Mouse (Mus musculus) skeletal muscle tissue, adult 2 months (tissue): Measurements from ENCODE around the gene Hlcs.

Source experiments
- DNase-seq: peaks from one replicate; pipeline ENCODE4 v3.0.0-alpha.2; 2012; ENCODE audit warnings: low read depth, low spot score

Gene Hlcs

DNA sequence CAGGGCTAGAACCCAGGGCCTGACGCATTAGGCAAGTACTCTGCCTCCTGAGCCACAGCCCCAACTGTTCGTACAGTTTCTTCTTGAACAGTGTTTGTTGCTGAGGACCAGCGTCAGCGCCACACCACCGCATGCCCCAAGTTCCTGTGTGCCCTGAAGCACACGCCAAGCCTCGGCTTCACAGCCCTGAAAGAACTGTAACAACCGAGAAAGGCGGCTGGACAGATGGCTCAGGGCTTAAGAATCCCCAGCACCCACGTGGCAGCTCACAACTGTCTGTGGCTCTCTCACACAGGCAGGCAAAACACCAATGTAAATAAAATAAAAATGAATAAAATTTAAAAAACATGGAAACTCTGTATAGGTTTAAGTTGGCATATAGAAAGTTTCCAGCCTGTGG is 104.5 kb downstream of the Hlcs start:
- DNase-seq, result no peak

DNA sequence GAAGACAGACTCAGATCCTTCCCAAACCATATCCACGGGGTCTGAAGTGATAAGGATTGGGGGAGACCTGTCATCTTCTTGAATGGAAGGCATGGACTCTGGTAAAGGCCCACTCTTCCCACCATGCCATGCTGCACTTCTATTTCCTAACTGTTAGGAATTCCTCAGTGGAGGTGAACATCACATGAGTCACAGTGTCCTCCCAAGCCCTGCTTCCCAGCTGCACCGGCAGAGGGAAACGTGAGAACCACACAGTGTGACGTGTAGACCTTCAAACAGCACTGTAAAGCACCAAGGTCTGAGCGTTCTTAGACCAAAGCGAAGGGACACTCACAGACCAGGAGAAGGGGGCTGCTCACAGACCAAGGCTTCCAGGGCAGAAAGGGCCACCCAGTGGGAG is 105.2 kb downstream of the Hlcs start:
- no peak for DNase-seq

- no peak for DNase-seq
Observed at GRCm38 (mm10) chr16:94205528-94206484, 107.6 kb downstream of the Hlcs start.

- DNase-seq, result no peak
Observed at GRCm38 (mm10) chr16:94201387-94201786, 112.0 kb downstream of the Hlcs start.

DNA sequence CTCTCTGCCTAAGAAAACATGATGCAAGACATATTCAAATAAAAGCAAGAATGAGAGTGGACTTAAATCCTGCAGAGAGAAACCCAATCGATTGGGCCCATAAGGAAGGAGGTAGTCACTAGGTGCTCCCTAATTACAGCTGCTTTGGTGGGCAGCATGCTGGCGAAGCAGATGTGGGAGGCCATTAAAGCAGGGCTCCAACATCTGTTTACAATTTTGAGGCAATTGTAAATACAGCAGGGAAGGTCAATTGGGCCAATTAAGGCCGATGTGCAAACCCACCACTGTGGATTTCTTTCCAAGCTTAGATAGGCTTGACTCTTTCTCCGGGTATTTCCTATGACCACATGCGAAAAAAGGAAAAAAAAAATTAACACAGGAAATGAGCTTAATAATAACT is 117.5 kb downstream of the Hlcs start:
- DNase-seq, result no peak

- DNase-seq, result peak; percentile 77
Observed at GRCm38 (mm10) chr16:94191379-94192315, 121.7 kb downstream of the Hlcs start.

GRCm38 (mm10) chr16:94190256-94190655 is 123.1 kb downstream of the Hlcs start:
- DNase-seq, result peak; percentile 34

DNA sequence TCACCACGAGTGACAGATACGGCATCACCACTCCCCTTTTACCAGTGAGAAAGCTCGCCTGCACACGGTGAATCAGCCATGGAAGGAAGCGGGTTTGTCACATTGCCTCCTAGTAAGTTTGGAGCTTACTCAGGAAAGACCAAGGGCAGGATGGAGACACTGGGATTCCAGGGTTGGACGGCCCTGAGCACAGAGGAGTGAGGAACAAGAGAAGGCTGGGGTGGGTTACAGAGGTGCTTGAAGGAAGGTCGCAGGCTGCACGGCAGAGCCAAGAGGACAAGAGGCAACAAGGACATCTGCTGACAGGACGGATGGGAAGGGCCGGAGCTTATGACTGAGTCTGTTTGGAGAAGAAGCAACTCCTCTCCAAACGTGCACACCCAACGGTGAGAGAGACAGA is 126.8 kb downstream of the Hlcs start:
- DNase-seq, result no peak

DNA sequence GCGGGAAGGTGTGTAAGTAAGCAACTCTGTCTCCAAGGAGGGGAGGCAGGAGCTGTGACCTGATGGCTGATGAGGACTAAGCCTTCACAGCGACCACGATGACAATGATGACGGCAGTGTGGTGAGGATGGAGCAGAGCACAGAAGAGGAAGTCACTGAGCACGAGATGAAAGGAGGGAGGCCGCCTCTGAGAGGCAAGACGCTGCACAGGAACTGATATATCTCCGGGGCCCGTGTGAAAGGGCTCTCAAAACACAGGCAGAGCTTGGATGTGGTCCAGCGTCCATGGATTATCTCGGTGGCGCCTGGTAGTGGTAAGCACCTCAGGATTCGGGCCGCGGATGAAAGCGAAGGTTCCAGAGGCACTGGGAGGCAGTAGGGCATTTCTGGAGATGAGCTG is 127.9 kb downstream of the Hlcs start:
- DNase-seq, result no peak

GRCm38 (mm10) chr16:94180122-94180870 is 133.1 kb downstream of the Hlcs start:
- no peak for DNase-seq

GRCm38 (mm10) chr16:94179341-94180121 is 133.8 kb downstream of the Hlcs start:
- no peak for DNase-seq

DNA sequence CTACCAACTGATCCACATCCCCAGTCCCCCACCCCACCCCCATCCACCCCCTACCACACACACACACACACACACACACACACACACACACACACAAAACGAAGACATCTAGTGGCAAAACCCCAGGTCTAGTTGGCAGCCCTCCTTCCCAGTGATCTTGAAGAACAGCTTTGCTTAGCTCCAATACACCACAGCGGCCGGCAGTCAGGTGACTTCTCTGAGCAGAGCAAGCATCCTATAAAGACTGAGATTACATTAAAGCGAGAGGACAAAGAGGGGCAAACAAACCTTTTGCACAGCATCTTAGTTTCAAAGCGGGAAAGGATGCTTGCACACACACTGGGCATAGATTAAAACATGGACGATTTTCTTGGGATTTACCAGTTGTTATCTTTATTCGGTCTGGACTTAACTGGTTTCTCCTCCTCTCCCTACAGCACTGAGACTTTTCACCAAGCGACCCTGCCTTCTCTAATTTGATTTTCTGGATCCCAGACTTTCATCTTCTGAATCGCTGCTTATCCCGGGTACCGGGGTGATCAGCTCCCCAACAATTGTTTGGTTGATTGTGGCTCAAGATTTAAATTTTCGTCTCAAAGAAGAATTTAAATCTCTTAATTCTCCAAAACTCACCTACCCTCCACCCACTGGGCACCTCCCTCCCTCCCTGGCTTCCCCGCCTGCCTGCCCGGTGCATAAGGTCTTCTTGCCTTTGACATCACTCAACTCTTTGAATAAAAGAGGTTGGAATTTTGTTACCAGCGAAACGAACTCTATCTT is 134.7 kb downstream of the Hlcs start:
- DNase-seq, result no peak

DNA sequence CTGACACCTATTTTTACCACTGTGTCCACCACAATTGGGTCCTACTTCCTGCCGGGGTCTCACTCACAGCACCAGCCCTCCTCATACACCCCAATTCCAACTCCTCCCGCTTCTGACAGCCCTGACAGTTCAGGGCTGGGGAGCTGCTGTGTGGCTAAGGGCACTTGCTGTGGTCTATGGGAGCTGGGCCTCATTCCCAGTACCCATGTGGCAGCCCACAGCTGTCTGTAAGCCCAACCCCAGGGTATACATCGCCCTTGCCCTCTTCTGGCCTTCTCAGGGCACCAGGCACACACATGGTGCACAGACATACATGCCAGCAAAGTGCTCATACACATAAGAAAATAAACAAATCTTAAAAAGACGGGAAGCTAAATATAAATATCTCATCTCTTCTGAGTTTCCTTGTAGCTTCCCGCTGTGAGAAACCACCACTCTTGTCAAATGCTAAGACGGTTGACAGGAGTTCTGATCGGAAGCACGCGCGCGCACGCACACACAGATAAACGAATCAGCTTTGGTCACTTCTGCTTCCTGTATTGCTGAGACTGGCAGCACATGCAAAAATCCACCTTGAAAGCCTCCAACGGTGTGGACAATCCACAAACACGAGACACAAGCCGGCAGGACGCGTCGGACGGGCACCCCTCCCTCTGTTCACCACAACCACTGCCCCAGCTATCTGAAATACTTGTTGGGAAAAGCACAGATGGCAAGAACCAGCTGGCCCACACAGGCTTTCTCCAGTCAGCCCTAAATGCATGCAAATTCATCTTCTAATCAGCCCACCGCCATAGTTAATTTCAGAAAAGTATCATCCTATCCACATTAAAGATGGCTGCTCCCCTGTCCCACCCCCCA is 136.1 kb downstream of the Hlcs start:
- DNase-seq, result no peak

DNA sequence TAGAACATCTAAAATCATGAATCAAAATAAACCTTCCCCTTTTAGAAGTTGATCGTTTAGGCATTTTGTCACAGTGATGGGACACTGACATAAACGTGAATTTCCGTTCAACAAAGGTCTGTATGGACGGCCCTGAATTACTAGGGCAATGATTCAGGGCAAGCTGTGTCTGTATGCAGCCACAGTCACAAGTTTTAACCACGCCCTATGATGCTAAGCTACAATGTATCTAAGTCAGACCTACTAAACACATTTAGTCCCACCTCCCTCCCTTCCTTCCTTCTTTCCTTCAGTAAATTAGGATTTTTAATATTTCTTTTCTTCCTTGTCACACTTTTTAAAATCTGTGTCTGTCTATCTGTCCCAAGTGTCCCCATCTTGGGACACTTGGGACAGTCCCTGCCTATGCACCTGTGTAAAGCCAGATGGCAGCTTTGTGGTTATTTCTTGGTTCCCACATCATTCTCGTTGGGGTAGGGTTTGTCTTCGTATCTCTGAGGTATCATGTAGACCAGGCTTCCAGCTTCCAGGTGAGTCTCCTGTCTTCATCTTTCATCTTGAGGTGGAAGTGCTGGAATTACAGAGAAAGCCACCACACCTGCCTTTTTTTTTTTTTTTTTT is 137.9 kb downstream of the Hlcs start:
- DNase-seq, result no peak

- DNase-seq, result no peak
Observed at GRCm38 (mm10) chr16:94173361-94173760, 140.0 kb downstream of the Hlcs start.

GRCm38 (mm10) chr16:94170218-94170617 is 143.2 kb downstream of the Hlcs start:
- DNase-seq, result no peak

DNA sequence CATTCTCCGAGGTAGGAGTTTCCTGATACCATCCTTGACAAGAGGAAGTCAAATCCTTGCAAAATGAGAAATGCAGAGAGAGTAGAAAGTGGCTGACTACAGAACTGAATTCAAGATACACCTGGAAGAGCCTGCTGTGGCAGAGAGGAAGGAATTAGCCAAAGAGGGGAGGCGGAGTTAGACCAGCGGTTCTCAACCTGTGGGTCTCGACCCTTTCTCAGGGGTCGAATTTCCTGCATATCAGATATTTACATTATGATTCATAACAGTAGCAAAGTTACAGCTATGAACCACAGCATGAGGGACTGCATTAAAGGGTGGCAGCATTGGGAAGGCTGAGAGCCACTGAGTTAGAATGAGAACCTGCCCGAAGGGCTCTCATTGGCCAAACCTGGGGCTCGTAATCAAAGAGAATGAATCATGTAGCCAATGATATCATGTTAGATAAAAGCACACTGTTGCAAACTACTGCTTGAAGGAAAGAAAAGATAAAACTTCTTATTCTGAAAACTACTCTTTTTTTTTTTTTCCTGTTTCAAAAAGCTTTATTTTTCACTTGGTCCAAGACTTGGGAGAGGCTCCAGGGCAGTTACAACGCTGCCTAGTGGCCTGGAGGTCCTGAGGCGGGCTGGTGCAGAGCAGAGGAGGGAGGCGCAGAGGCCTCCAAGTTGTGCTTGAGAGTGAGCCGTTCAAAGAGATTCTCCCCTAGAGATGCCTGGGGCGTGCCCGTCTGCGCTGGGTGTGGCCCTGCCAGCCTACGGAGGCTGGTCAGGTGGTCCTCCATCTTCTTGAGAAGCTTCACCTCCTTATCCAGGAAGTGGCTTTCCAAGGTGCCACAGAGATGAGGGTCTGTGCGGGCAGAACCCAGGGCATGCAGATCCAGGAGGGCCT is 144.5 kb downstream of the Hlcs start:
- no peak for DNase-seq

DNA sequence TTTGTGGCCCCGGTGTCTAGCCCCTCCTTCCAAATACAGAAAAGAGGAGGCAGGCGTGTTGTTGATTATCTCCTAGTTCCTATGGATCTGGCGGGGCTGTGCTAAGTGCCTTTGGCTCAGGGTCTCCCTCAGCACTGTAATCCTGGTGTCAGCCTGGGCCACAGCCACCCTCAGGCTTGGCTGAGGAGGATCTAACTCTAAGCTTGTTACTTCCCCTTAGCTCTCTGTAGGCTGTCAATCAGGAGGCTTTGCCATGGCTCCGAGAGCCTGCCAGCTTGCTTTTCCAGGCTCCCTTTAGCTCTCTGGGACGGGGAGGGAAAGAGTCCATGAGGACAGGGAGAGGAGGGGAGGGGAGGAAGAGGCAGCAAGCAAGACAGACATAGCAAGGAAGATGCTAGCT is 148.4 kb downstream of the Hlcs start:
- DNase-seq, result no peak
